Comparison of ENCODE assay signal across 40 mouse cellular contexts in genomic region chr7:143768267-143768666, GRCm38 (mm10). TPM values are rescaled to one million over a fixed set of nuclear protein-coding genes. Genes with fewer than 3 reads are reported as not detected.
"Had no signal": no experiment of that assay in that cellular context is flagged by ENCODE, and none has a peak within 500 bp of the region (broad histone marks: within the 10 kb centered on the region; RNA-seq: fewer than 3 reads in every experiment).

No protein-coding gene starts in this region.

- H3K9ac ChIP-seq: forebrain, postnatal 0 days; heart, embryonic 12.5 days; hindbrain, embryonic 13.5 days; hindbrain, embryonic 15.5 days; limb, embryonic 13.5 days; limb, embryonic 15.5 days; liver, embryonic 14.5 days had no signal

- H3K4me1 ChIP-seq: heart, embryonic 10.5 days; heart, embryonic 12.5 days; hindbrain, embryonic 13.5 days; hindbrain, embryonic 15.5 days; limb, embryonic 13.5 days; limb, embryonic 15.5 days had no signal

- H3K36me3 ChIP-seq: heart, embryonic 10.5 days; heart, embryonic 12.5 days; hindbrain, embryonic 13.5 days; hindbrain, embryonic 15.5 days; limb, embryonic 13.5 days; limb, embryonic 15.5 days had no signal

- ATAC-seq: forebrain, postnatal 0 days; hindbrain, postnatal 0 days had no signal

- H3K4me3 ChIP-seq: heart, embryonic 10.5 days; heart, embryonic 12.5 days; hindbrain, embryonic 13.5 days; hindbrain, embryonic 15.5 days; limb, embryonic 13.5 days; limb, embryonic 15.5 days had no signal

- DNase-seq: forebrain, postnatal 0 days; gastrocnemius, postnatal 10 days; gastrocnemius, postnatal 25 days; heart, adult 18-20 months; heart, postnatal 10 days; kidney, adult 11 months; kidney, adult 8-10 months; kidney, postnatal 14 days; kidney, postnatal 36 days; layer of hippocampus, adult 9-11 months; layer of hippocampus, postnatal 36 days; left cerebral cortex, postnatal 4 days; lung, adult 18-20 months had no signal

- H3K27ac ChIP-seq: heart, embryonic 10.5 days; hindbrain, embryonic 13.5 days; hindbrain, embryonic 15.5 days; hindbrain, postnatal 0 days; limb, embryonic 13.5 days; limb, embryonic 15.5 days; liver, embryonic 14.5 days had no signal

- H3K9me3 ChIP-seq: heart, embryonic 10.5 days; heart, embryonic 12.5 days; hindbrain, embryonic 13.5 days; hindbrain, embryonic 15.5 days; limb, embryonic 13.5 days; limb, embryonic 15.5 days had no signal

- H3K4me2 ChIP-seq: heart, embryonic 12.5 days; hindbrain, embryonic 13.5 days; hindbrain, embryonic 15.5 days; limb, embryonic 13.5 days; limb, embryonic 15.5 days had no signal

RNA-seq across cellular contexts. Expression of gene Mrgprg, which starts 1.5 kb away (rescaled TPM):
- total RNA-seq: forebrain, postnatal 0 days; gastrocnemius, postnatal 10 days; gastrocnemius, postnatal 4 days; granulocyte monocyte progenitor cell, adult 5-6 weeks; heart, adult 8-10 months; heart, postnatal 10 days; heart, postnatal 25 days; hematopoietic stem cell, adult 5-6 weeks; hindbrain, postnatal 0 days; layer of hippocampus, adult 18-20 months; layer of hippocampus, adult 8-10 months; layer of hippocampus, postnatal 14 days; layer of hippocampus, postnatal 36 days; left cerebral cortex, adult 18-20 months; left cerebral cortex, adult 8-10 months; left cerebral cortex, postnatal 10 days; left cerebral cortex, postnatal 25 days; left cerebral cortex, postnatal 4 days had no signal
- polyA plus RNA-seq: forebrain, postnatal 0 days; heart, embryonic 12.5 days; heart, embryonic 14.5 days; heart, embryonic 16.5 days; hindbrain, embryonic 11.5 days; hindbrain, embryonic 13.5 days; hindbrain, embryonic 15.5 days; hindbrain, postnatal 0 days; kidney, embryonic 14.5 days; kidney, embryonic 16.5 days; large intestine, adult 2 months; limb, embryonic 11.5 days; limb, embryonic 13.5 days; limb, embryonic 15.5 days; liver, embryonic 14.5 days had no signal
